Comparison of ENCODE assay signal across 11 mouse cellular contexts in genomic region chr11:90367894-90368860, GRCm38 (mm10). TPM values are rescaled to one million over a fixed set of nuclear protein-coding genes. Genes with fewer than 3 reads are reported as not detected.
DNase-seq lines count a peak whose midpoint lies in the region; ATAC-seq lines count a peak whose summit lies in the region.
"Had no signal": no experiment of that assay in that cellular context is flagged by ENCODE, and none has a peak within 500 bp of the region (broad histone marks: within the 10 kb centered on the region; RNA-seq: fewer than 3 reads in every experiment).

No protein-coding gene starts in this region.

- WGBS in forebrain, embryonic 11.5 days, result 63% methylated on average over 14 of the region's 14 CpGs
- WGBS in forebrain, embryonic 10.5 days, result 65% methylated on average over 14 of the region's 14 CpGs
- 59% methylated on average over 14 of the region's 14 CpGs for WGBS in embryonic facial prominence, embryonic 10.5 days

- peaks cover 21% of the 10 kb centered on the region for H3K4me1 ChIP-seq in forebrain, embryonic 11.5 days (replicated peaks; ENCODE audit: control insufficient read depth, insufficient read depth, low read length)
- peaks cover 53% of the 10 kb centered on the region for H3K4me1 ChIP-seq in forebrain, embryonic 10.5 days
- peaks cover 47% of the 10 kb centered on the region for H3K4me1 ChIP-seq in embryonic facial prominence, embryonic 10.5 days

- no peak overlapping the region for H3K9ac ChIP-seq in forebrain, embryonic 11.5 days (ENCODE audit: low read length)
- H3K9ac ChIP-seq: midbrain, embryonic 15.5 days had no signal

- H3K27me3 ChIP-seq in forebrain, embryonic 11.5 days (ENCODE audit: control insufficient read depth, insufficient read depth, low read length), result no peaks in the 10 kb centered on the region; the same call in 1 of the 2 replicates
- peaks cover 70% of the 10 kb centered on the region for H3K27me3 ChIP-seq in forebrain, embryonic 10.5 days (ENCODE audit: poor library complexity, severe bottlenecking)
- peaks cover 37% of the 10 kb centered on the region for H3K27me3 ChIP-seq in embryonic facial prominence, embryonic 10.5 days (replicated peaks; ENCODE audit: low read depth, poor library complexity, severe bottlenecking)
- H3K27me3 ChIP-seq: midbrain, embryonic 15.5 days had no signal

- H3K27ac ChIP-seq in forebrain, embryonic 11.5 days (ENCODE audit: low read depth, low read length), result no peak overlapping the region
- no peak overlapping the region for H3K27ac ChIP-seq in forebrain, embryonic 10.5 days
- peak overlapping the region; percentile 45 for H3K27ac ChIP-seq in embryonic facial prominence, embryonic 10.5 days (replicated peaks)

- 0 out of 2 replicates have a peak, but pooled peaks have one; percentile 10 for ATAC-seq in forebrain, embryonic 11.5 days (replicated peaks; ENCODE audit: low FRiP score)
- ATAC-seq: activated CD4-positive, CD25-positive, alpha-beta regulatory T cell, adult 4 months; midbrain, embryonic 15.5 days had no signal

- no peak overlapping the region for H3K4me2 ChIP-seq in forebrain, embryonic 11.5 days (ENCODE audit: low read depth, low read length, severe bottlenecking)
- H3K4me2 ChIP-seq: midbrain, embryonic 15.5 days had no signal

- no peaks in the 10 kb centered on the region for H3K36me3 ChIP-seq in forebrain, embryonic 11.5 days (ENCODE audit: control insufficient read depth, insufficient read depth, low read length)
- H3K36me3 ChIP-seq in forebrain, embryonic 10.5 days (replicated peaks), result no peaks in the 10 kb centered on the region
- H3K36me3 ChIP-seq in embryonic facial prominence, embryonic 10.5 days (replicated peaks), result no peaks in the 10 kb centered on the region
- H3K36me3 ChIP-seq: midbrain, embryonic 15.5 days had no signal

- H3K4me3 ChIP-seq in forebrain, embryonic 11.5 days (ENCODE audit: low read depth, low read length), result no peak overlapping the region
- no peak overlapping the region for H3K4me3 ChIP-seq in forebrain, embryonic 10.5 days
- H3K4me3 ChIP-seq in embryonic facial prominence, embryonic 10.5 days, result no peak overlapping the region
- H3K4me3 ChIP-seq: midbrain, embryonic 15.5 days had no signal

- DNase-seq in forebrain, embryonic 11.5 days (ENCODE audit: low spot score), result no peak
- DNase-seq in forebrain, embryonic 10.5 days (ENCODE audit: extremely low spot score, low spot score), result no peak
- DNase-seq in kidney, adult 11 months, result peak; percentile 56
- no peak for DNase-seq in kidney, postnatal 4 days
- no peak for DNase-seq in embryonic facial prominence, embryonic 10.5 days (ENCODE audit: low spot score)
- DNase-seq in kidney, postnatal 10 days, result peak; percentile 35
- DNase-seq in cerebellum, adult 11-12 months, result no peak
- no peak for DNase-seq in yolk sac, embryonic 10.5 days (ENCODE audit: low spot score)
- DNase-seq: thymus, postnatal 36 days had no signal

- no peaks in the 10 kb centered on the region for H3K9me3 ChIP-seq in forebrain, embryonic 11.5 days (ENCODE audit: control insufficient read depth, low read length)
- H3K9me3 ChIP-seq in forebrain, embryonic 10.5 days, result no peaks in the 10 kb centered on the region
- no peaks in the 10 kb centered on the region for H3K9me3 ChIP-seq in embryonic facial prominence, embryonic 10.5 days
- H3K9me3 ChIP-seq: midbrain, embryonic 15.5 days had no signal

RNA-seq across cellular contexts. Expression of gene Hlf, which starts 22.5 kb away (rescaled TPM):
- polyA plus RNA-seq in forebrain, embryonic 11.5 days (2014; fragmentation: Nextera tagmentation; extraction: Ambion mirVana), result 1.2 and 2.2 TPM in 2 replicates
- polyA plus RNA-seq in forebrain, embryonic 10.5 days (2016; fragmentation: Nextera tagmentation; extraction: Ambion mirVana), result 0.73 and 1.3 TPM in 2 replicates
- 0.93 and 1.2 TPM in 2 replicates for polyA plus RNA-seq in embryonic facial prominence, embryonic 10.5 days (2016; fragmentation: Nextera tagmentation; extraction: Ambion mirVana)

Comparison
In these comparisons a context has a peak if more than half of its experiments do, and no peak if none do; other contexts are left out.
1. DNase-seq: peak in kidney, adult 11 months (single experiment) and kidney, postnatal 10 days (single experiment); none in forebrain, embryonic 11.5 days (single experiment), forebrain, embryonic 10.5 days (single experiment), kidney, postnatal 4 days (0 of 2), embryonic facial prominence, embryonic 10.5 days (single experiment), cerebellum, adult 11-12 months (single experiment) and yolk sac, embryonic 10.5 days (single experiment).